Mouse (Mus musculus) ES-E14 (cell line): Measurements from ENCODE around the gene Ckm. TPM values are rescaled to one million over a fixed set of nuclear protein-coding genes. Genes with fewer than 3 reads are reported as not detected.
A peak's percentile ranks its signal among the peaks of the same experiment; 100 is the strongest.

ENCODE experiments used
- DNase-seq: peaks from one replicate; pipeline ENCODE4 v3.0.0-alpha.2; 2013; ENCODE audit warnings: low read depth, low spot score
- H3K27ac ChIP-seq: 2 replicates; pipeline ENCODE4 v1.5.1; 2012; ENCODE audit warnings: low read depth, mild to moderate bottlenecking, low read length, moderate library complexity, mixed read lengths; ENCODE audit not compliant: poor library complexity, insufficient read depth, severe bottlenecking
- H3K36me3 ChIP-seq: 2 replicates; pipeline ENCODE4 v1.6.1; 2012; ENCODE audit warnings: mild to moderate bottlenecking, low read length, moderate library complexity, mixed read lengths; ENCODE audit not compliant: control insufficient read depth, poor library complexity, insufficient read depth, severe bottlenecking
- H3K4me1 ChIP-seq, 2 experiments: fragments of 150-350 bp in 1 of 2; sonication (generic) in 1 of 2; 2 replicates each; pipeline ENCODE4 v1.6.1; 2012; ENCODE audit warnings: low read length in 2 of 2, mild to moderate bottlenecking in 1 of 2, mixed read lengths in 1 of 2; ENCODE audit not compliant: control insufficient read depth in 2 of 2, insufficient read depth in 2 of 2, poor library complexity in 1 of 2
- H3K4me3 ChIP-seq, 2 experiments: fragments of 150-350 bp in 1 of 2; sonication (generic) in 1 of 2; 2 replicates each; pipeline ENCODE4 v1.5.1; 2012; ENCODE audit warnings: low read length in 2 of 2, low read depth in 1 of 2, mild to moderate bottlenecking in 1 of 2, mixed read lengths in 1 of 2; ENCODE audit not compliant: insufficient read depth in 1 of 2, poor library complexity in 1 of 2, severe bottlenecking in 1 of 2
- H3K9ac ChIP-seq: 2 replicates; pipeline ENCODE4 v1.6.1; 2012; ENCODE audit warnings: low read depth, mild to moderate bottlenecking, low read length, mixed read lengths; ENCODE audit not compliant: poor library complexity, insufficient read depth, severe bottlenecking
- H3K9me3 ChIP-seq: fragments of 150-350 bp; sonication (generic); 2 replicates; pipeline ENCODE4 v1.6.1; 2012; ENCODE audit warnings: low read depth, mild to moderate bottlenecking, low read length; ENCODE audit not compliant: control insufficient read depth, insufficient read depth
- CHD2 ChIP-seq: IDR thresholded peaks from 2 replicates; pipeline ENCODE4 v1.6.1; 2014; ENCODE audit warnings: mild to moderate bottlenecking, low read depth, low read length, inconsistent platforms
- HCFC1 ChIP-seq: IDR thresholded peaks from 2 replicates; pipeline ENCODE4 v1.6.1; 2012; ENCODE audit warnings: low read length, inconsistent platforms, borderline replicate concordance; ENCODE audit not compliant: insufficient read depth
- MAFK ChIP-seq: IDR thresholded peaks from 2 replicates; pipeline ENCODE4 v1.6.1; 2014; ENCODE audit warnings: mild to moderate bottlenecking, low read depth, low read length, inconsistent platforms; ENCODE audit not compliant: insufficient read depth
- ZC3H11A ChIP-seq: IDR thresholded peaks from 2 replicates; pipeline ENCODE4 v1.6.1; 2012; ENCODE audit warnings: low read depth, mild to moderate bottlenecking, inconsistent platforms, low read length, borderline replicate concordance
- ZNF384 ChIP-seq: IDR thresholded peaks from 2 replicates; pipeline ENCODE4 v1.6.1; 2012; ENCODE audit warnings: low read depth, low read length, inconsistent platforms
- in situ Hi-C, 2 experiments: fragments of 600-800 bp; cut with MboI; formaldehyde crosslinking; loops; one replicate each; pipeline ENCODE4 v1.15.1; 2025; ENCODE audit warnings: low sequenced_read_pairs in 2 of 2, inconsistent platforms in 1 of 2; ENCODE audit not compliant: unreplicated experiment in 2 of 2
- total RNA-seq: library from RNA; depleted of rRNA; stranded (reverse); fragments of 300-350 nt; gene quantifications from 2 replicates; pipeline ENCODE4 v1.2.3, GENCODE M21; 2012

The Ckm gene
- total RNA-seq, 1 experiment: 0.85 TPM

- H3K4me3 ChIP-seq: peak overlapping the region; percentile 80 to 95
- no peak for DNase-seq
- H3K27ac ChIP-seq: no peak overlapping the region
- H3K4me1 ChIP-seq: peaks cover 2 to 20% of the 10 kb centered on the region in 2 experiments; a peak in 3 of 4 replicates
- peaks cover 28% of the 10 kb centered on the region for H3K36me3 ChIP-seq
- H3K9ac ChIP-seq: peak overlapping the region; percentile 85
- TF ChIP-seq ZNF384 (no peak), MAFK (no peak), ZC3H11A (no peak), HCFC1 (no peak), CHD2 (no peak)
- no peaks in the 10 kb centered on the region for H3K9me3 ChIP-seq
- in situ Hi-C loops: no loop called here
These were observed 45.9 kb upstream of the Ckm start for GRCm38 (mm10) chr7:19358634-19359033.

- H3K36me3 ChIP-seq: peaks cover 24% of the 10 kb centered on the region
- H3K9me3 ChIP-seq: no peaks in the 10 kb centered on the region
- no peak for DNase-seq
- H3K9ac ChIP-seq: peak within 1 kb of the TSS; percentile 85
- H3K27ac ChIP-seq: peak within 1 kb of the TSS; percentile 41
- H3K4me1 ChIP-seq: peaks cover 2 to 21% of the 10 kb centered on the region in 2 experiments; a peak in 3 of 4 replicates
- peak within 1 kb of the TSS; percentile 80 to 95 for H3K4me3 ChIP-seq
- in situ Hi-C loops: no loop called here
- TF ChIP-seq HCFC1 (0 out of 2 replicates have a peak, but pooled peaks have one; percentile 13), CHD2 (no peak)
These were observed 45.2 kb upstream of the Ckm start, which contains the start of the genes Cd3eap and Ppp1r13l for GRCm38 (mm10) chr7:19359299-19359891. Cd3eap (minus strand) TSS chr7:19359483. Ppp1r13l (plus strand) TSS chr7:19359749.

GRCm38 (mm10) chr7:19359892-19360641 lies 44.5 kb upstream of the Ckm start:
- in situ Hi-C loops: no loop called here
- H3K27ac ChIP-seq: peak overlapping the region; percentile 28
- no peak for TF ChIP-seq MAFK
- TF ChIP-seq HCFC1: peak; percentile 90
- H3K4me1 ChIP-seq: peaks cover 2 to 21% of the 10 kb centered on the region in 2 experiments; a peak in 3 of 4 replicates
- peaks cover 18% of the 10 kb centered on the region for H3K36me3 ChIP-seq
- H3K9me3 ChIP-seq: no peaks in the 10 kb centered on the region
- peak overlapping the region; percentile 78 for H3K9ac ChIP-seq
- peak overlapping the region; percentile 80 to 95 for H3K4me3 ChIP-seq
- DNase-seq: peak; percentile 93

GRCm38 (mm10) chr7:19360944-19361343 lies 43.6 kb upstream of the Ckm start:
- peak; percentile 76 for DNase-seq
- Histone ChIP-seq H3K9me3 (no peaks in the 10 kb centered on the region), H3K36me3 (peaks cover 17% of the 10 kb centered on the region), H3K27ac (no peak overlapping the region), H3K4me1 (peaks cover 2 to 19% of the 10 kb centered on the region in 2 experiments; a peak in 3 of 4 replicates), H3K4me3 (peak overlapping the region; percentile 80 to 95), H3K9ac (peak overlapping the region; percentile 60)
- in situ Hi-C loops: no loop called here
- TF ChIP-seq CHD2 (no peak), HCFC1 (peak; percentile 89)
